Mouse (Mus musculus) heart, embryonic 12.5 days (tissue): ENCODE measurements at regions not wholly inside any gene's neighbourhood (a gene's known extent, or its start where the extent isn't known, plus 50 kb on each side); places are given as distances from the start of the nearest gene placed in this dataset.
A peak's percentile ranks its signal among the peaks of the same experiment; 100 is the strongest.

Experiments used
- ATAC-seq: fragments of 200-750 bp; cut with Nextera tagmentation; 2 replicates; pipeline ENCODE4 v1.8.0; 2017; ENCODE audit warnings: moderate TSS enrichment, moderate library complexity; ENCODE audit not compliant: insufficient number of reproducible peaks, low FRiP score
- H3K27ac ChIP-seq: fragments of 300-500 bp; sonication (generic); 2 replicates; pipeline ENCODE4 v1.5.1; 2016; ENCODE audit warnings: mild to moderate bottlenecking, moderate library complexity; ENCODE audit not compliant: poor library complexity, severe bottlenecking
- H3K27me3 ChIP-seq: fragments of 300-500 bp; sonication (generic); replicated peaks from 2 replicates; pipeline ENCODE4 v1.6.1; 2016; ENCODE audit warnings: mild to moderate bottlenecking, moderate library complexity
- H3K36me3 ChIP-seq: fragments of 300-500 bp; sonication (generic); 2 replicates; pipeline ENCODE4 v1.6.1; 2016; ENCODE audit warnings: mild to moderate bottlenecking, moderate library complexity
- H3K4me1 ChIP-seq: fragments of 300-500 bp; sonication (generic); replicated peaks from 2 replicates; pipeline ENCODE4 v1.6.1; 2016; ENCODE audit warnings: mild to moderate bottlenecking
- H3K4me2 ChIP-seq: fragments of 300-500 bp; sonication (generic); 2 replicates; pipeline ENCODE4 v1.6.1; 2016; ENCODE audit warnings: mild to moderate bottlenecking, moderate library complexity
- H3K4me3 ChIP-seq: fragments of 300-500 bp; sonication (generic); 2 replicates; pipeline ENCODE4 v1.5.1; 2016; ENCODE audit warnings: mild to moderate bottlenecking
- H3K9ac ChIP-seq: fragments of 300-500 bp; sonication (generic); 2 replicates; pipeline ENCODE4 v1.6.1; 2016; ENCODE audit warnings: mild to moderate bottlenecking, moderate library complexity
- H3K9me3 ChIP-seq: fragments of 300-500 bp; sonication (generic); replicated peaks from 2 replicates; pipeline ENCODE4 v1.6.1; 2016; ENCODE audit warnings: mild to moderate bottlenecking, moderate library complexity
- WGBS: fragments of 180-500 bp; shearing (Covaris S2); methylation state at CpG from one replicate; pipeline ENCODE4 v1.1.7; 2016; 5-methylcytosine and 5-hydroxymethylcytosine counted together

DNA sequence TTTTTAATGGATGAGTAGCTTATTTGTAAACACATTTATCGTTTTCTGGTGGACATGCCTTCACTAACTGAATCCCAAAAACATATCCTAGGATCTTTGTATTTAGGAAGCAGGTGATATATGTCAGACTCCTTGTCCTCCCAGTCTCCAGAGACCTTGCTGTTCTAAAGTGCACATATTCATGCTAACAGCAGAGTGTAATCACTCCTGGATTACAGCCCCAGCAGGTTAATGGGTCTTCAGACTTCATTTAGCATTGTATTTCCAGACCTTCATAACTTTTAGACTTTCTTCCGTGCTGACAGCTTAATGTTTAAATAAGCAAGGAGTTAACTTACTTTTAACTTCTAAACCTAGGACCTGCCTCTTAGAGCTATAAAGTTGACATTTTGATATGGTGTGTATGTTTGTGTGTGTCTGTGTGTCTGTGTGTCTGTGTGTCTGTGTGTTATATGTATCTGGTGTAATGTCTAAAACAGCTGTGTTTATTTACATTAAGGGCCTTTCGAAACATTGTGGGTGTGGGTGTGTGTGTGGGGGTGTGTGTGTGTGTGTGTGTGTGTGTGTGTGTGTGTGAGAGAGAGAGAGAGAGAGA, 398.3 kb downstream of the Gm4340 start:
- Histone ChIP-seq H3K9ac (no peak overlapping the region), H3K36me3 (no peaks in the 10 kb centered on the region), H3K9me3 (peaks cover 4% of the 10 kb centered on the region; the same call in 1 of the 2 replicates), H3K27ac (no peak overlapping the region), H3K4me2 (no peak overlapping the region), H3K27me3 (no peaks in the 10 kb centered on the region), H3K4me3 (no peak overlapping the region), H3K4me1 (no peaks in the 10 kb centered on the region)
- 75% methylated on average over 3 of the region's 3 CpGs for WGBS
- ATAC-seq: no peak

DNA sequence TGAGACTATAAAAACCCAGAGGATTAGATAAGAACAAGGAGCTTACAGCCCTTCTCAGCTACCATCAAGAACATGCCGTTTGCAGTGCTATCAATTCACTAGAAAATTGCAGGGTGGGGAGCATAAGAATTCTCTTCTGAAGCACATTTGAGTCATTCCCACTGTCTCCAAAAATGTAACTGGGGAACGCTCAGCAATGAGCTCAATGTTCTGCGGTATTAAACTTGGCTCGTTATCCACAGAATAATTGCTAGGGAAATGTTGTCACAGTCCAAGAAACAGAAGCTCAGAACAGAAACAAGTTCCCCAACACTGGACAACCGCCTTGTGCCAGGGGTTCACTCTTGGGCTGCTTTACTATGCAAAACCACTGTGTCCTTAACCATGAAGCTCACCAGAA, 402.1 kb downstream of the Gm4340 start:
- ATAC-seq: no peak
- Histone ChIP-seq H3K36me3 (no peaks in the 10 kb centered on the region), H3K9ac (no peak overlapping the region), H3K4me2 (no peak overlapping the region), H3K27me3 (no peaks in the 10 kb centered on the region), H3K27ac (no peak overlapping the region), H3K9me3 (no peaks in the 10 kb centered on the region), H3K4me3 (no peak overlapping the region), H3K4me1 (no peaks in the 10 kb centered on the region)
- 85% methylated on average over 5 of the region's 5 CpGs for WGBS

DNA sequence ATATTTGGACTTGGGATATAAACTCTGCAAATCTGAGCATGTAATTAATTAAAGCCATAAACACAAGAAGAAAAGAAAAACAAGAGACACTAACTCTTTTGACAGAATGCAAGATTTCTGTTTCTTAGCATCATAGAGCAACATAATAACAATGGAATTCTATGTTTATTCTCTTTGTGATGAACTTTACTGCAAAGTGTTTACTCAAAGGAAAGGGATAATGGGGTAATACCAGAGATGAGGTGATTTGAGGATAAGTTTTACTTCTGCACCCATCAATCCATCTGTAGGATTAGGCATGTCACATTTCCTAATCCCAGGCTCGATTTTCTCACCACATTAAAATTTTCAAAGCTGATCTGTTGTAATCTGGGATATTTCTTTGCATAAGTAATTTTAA, 433.8 kb downstream of the Gm4340 start:
- Histone ChIP-seq H3K36me3 (no peaks in the 10 kb centered on the region), H3K4me3 (no peak overlapping the region), H3K9me3 (no peaks in the 10 kb centered on the region), H3K9ac (no peak overlapping the region), H3K4me1 (no peaks in the 10 kb centered on the region), H3K4me2 (no peak overlapping the region), H3K27ac (no peak overlapping the region), H3K27me3 (no peaks in the 10 kb centered on the region)
- no peak for ATAC-seq
- WGBS: 53% methylated on average over 1 of the region's 1 CpGs

DNA sequence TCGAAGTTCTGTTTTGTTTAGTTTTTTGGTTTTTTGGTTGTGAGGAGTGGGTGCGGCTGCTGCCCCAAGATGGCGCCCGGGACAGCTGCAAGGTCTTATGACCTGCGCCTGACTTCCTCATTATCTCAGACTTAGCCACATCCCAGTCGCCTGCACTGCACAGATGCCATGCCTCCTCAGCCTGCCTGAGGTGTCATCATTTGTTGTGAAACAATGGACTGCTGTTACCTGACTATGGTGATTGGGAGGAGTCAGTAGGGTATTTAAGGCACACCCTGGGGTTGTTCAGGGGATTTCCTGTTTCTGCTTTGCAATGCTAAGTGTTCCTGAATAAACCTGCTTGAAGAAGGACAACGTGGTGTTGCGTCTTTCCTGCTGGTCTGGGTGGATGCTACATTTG, 457.2 kb downstream of the Gm4340 start:
- H3K9me3 ChIP-seq: no peaks in the 10 kb centered on the region
- no peak overlapping the region for H3K9ac ChIP-seq
- no peak overlapping the region for H3K27ac ChIP-seq
- WGBS: 80% methylated on average over 8 of the region's 8 CpGs
- no peak for ATAC-seq
- H3K4me1 ChIP-seq: no peaks in the 10 kb centered on the region
- no peak overlapping the region for H3K4me3 ChIP-seq
- H3K4me2 ChIP-seq: no peak overlapping the region
- no peaks in the 10 kb centered on the region for H3K27me3 ChIP-seq
- no peaks in the 10 kb centered on the region for H3K36me3 ChIP-seq

DNA sequence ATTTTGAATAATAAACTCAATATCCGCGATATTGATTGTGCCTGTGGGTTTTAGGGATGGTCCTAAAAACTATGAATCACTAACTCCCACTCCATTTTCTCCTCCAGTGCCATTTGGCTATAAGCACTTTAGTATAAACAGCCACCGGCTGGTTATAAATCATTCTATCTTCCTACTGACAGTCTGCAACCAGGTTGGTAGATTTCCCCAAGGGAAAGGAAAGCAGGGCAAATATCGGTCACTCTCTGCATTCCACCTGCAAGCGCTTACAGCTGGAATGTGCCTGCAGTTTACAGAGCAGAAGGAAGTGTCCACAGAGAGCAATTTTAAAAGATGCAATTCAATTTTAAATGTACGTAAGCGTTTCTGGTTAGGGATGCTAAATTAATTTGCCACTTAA, 466.5 kb downstream of the Gm4340 start:
- H3K9ac ChIP-seq: no peak overlapping the region
- H3K9me3 ChIP-seq: no peaks in the 10 kb centered on the region
- H3K4me3 ChIP-seq: no peak overlapping the region
- H3K27ac ChIP-seq: no peak overlapping the region
- no peaks in the 10 kb centered on the region for H3K36me3 ChIP-seq
- H3K27me3 ChIP-seq: no peaks in the 10 kb centered on the region
- H3K4me1 ChIP-seq: 0 out of 2 replicates have a peak, but pooled peaks cover 2% of the 10 kb centered on the region
- no peak for ATAC-seq
- WGBS: 55% methylated on average over 7 of the region's 7 CpGs
- H3K4me2 ChIP-seq: no peak overlapping the region

DNA sequence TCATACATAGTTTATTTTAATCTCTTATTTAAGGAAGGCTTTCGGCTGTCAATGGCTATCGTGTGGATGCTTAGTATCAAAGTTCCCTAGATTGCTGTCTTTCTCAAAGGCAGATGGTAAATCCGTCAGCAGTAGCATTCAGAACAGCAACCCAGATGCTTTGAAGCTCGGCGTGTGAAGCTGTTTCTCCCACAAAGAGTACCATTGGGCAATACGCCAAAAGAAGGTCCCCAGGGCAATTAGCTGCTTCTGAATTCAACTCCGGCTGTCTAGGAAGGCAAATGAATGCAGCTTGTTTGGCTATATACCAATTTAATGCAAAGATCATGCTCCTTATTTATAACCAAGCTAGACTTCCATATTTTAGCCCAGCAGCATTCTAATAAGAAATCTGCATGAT, 467.8 kb downstream of the Gm4340 start:
- H3K9ac ChIP-seq: no peak overlapping the region

DNA sequence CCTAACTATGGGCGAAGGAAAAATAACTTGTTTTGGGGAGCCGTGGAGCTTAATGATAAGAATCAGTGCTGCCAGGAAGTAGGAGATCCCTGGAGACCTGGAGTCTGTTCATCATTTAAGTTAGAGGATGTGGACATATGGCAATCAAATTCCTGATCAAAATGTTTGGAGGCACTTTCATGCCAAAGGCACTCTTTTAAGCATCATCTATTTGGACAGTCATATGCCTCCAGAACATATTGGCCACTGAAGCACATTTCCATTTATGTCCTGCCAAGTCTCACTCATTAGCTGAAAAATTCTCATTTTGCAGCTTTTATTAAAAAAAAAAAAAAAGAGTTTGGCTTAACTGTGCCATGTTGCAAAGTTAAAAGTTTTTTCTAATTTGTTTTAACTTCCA, 474.4 kb downstream of the Gm4340 start:
- no peaks in the 10 kb centered on the region for H3K4me1 ChIP-seq
- no peak overlapping the region for H3K4me2 ChIP-seq
- no peaks in the 10 kb centered on the region for H3K36me3 ChIP-seq
- 72% methylated on average over 2 of the region's 2 CpGs for WGBS
- ATAC-seq: no peak
- no peaks in the 10 kb centered on the region for H3K27me3 ChIP-seq
- H3K9ac ChIP-seq: no peak overlapping the region
- H3K27ac ChIP-seq: no peak overlapping the region
- no peak overlapping the region for H3K4me3 ChIP-seq
- H3K9me3 ChIP-seq: no peaks in the 10 kb centered on the region

More for the DNA sequence above, 467.8 kb downstream of the Gm4340 start:
- H3K36me3 ChIP-seq: no peaks in the 10 kb centered on the region
- H3K4me2 ChIP-seq: no peak overlapping the region
- H3K4me3 ChIP-seq: no peak overlapping the region
- no peaks in the 10 kb centered on the region for H3K27me3 ChIP-seq
- no peaks in the 10 kb centered on the region for H3K9me3 ChIP-seq
- 44% methylated on average over 7 of the region's 7 CpGs for WGBS
- no peak for ATAC-seq
- 0 out of 2 replicates have a peak, but pooled peaks cover 2% of the 10 kb centered on the region for H3K4me1 ChIP-seq
- H3K27ac ChIP-seq: no peak overlapping the region

DNA sequence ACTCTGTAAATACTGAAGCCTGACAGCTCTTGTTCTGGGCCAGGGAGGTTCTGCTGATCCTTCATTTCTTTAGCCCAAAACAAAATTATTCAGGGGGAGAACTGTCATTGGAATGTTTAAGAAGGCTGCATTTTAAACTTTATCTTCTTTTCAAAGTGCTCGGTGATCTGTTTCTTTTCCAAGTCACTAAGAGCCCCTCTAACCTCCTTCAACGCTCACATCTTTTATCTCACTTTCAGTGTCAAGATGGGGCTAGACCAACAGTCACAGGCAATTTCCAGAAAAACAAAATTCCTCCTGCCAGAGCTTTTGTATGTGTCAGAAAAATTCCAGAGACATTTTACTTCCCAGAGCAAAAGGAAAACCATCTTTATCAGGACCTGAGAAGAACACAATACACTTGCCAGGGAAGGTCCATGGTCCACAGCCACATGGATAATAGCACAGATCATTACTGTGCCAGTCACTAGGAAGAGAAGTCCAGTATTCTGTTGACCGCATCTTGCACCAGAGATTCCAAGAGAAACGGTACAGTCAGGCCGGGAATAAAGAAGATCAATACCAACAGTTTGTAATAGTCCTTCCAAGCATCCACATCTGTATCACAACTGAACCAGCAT, 491.0 kb downstream of the Gm4340 start:
- Histone ChIP-seq H3K36me3 (no peaks in the 10 kb centered on the region), H3K9me3 (no peaks in the 10 kb centered on the region), H3K4me2 (no peak overlapping the region), H3K9ac (no peak overlapping the region), H3K4me3 (no peak overlapping the region), H3K4me1 (peaks cover 4% of the 10 kb centered on the region; the same call in 1 of the 2 replicates), H3K27ac (peak overlapping the region; percentile 53; the same call in 1 of the 2 replicates), H3K27me3 (no peaks in the 10 kb centered on the region)
- WGBS: 25% methylated on average over 5 of the region's 5 CpGs
- ATAC-seq: peak; percentile 64; the same call in 1 of the 2 replicates

DNA sequence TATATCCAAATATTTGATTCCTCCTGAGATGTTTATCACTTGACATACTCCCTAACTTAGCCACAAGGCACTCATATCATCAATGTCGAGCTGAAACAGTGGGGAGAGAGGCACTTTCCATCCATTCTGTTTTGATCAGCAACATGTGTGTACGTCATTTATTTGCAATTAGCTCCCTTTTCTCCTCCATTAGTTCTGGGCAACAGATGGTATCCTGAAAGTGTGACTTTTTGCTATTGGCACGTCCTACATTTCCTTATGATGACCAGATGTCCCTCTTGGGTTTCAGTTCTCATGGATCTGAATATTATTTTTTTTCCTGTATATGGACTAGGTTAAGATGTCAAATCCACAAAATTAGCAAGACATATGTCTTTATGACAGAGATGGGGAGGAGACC, 492.0 kb downstream of the Gm4340 start:
- H3K9ac ChIP-seq: no peak overlapping the region
- peaks cover 4% of the 10 kb centered on the region; the same call in 1 of the 2 replicates for H3K4me1 ChIP-seq
- no peak for ATAC-seq
- no peak overlapping the region for H3K27ac ChIP-seq
- no peaks in the 10 kb centered on the region for H3K9me3 ChIP-seq
- H3K36me3 ChIP-seq: no peaks in the 10 kb centered on the region
- H3K4me3 ChIP-seq: no peak overlapping the region
- 74% methylated on average over 3 of the region's 3 CpGs for WGBS
- no peak overlapping the region for H3K4me2 ChIP-seq
- no peaks in the 10 kb centered on the region for H3K27me3 ChIP-seq

DNA sequence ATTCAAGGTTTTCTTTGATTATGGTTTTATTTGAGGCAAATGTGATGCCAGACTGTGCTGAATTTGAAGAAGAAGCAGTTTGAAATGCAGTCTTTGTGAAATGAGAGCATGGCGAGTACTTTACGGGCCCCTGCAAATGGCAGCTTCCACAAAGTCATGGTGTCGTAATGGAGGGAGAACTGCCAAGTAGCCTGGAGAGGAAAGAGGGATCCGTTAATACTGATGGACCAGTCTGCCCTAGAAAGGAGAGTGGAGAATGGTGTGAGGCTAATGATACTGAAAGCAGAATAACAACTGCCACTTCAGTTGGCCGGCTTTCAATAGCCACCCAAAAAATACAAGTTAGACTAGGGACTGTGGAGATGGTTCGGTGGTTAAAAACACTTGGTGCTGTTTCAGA, 492.8 kb downstream of the Gm4340 start:
- H3K4me2 ChIP-seq: no peak overlapping the region
- 91% methylated on average over 6 of the region's 6 CpGs for WGBS
- H3K9ac ChIP-seq: no peak overlapping the region
- no peaks in the 10 kb centered on the region for H3K27me3 ChIP-seq
- peaks cover 4% of the 10 kb centered on the region; the same call in 1 of the 2 replicates for H3K4me1 ChIP-seq
- no peak overlapping the region for H3K27ac ChIP-seq
- ATAC-seq: no peak
- no peaks in the 10 kb centered on the region for H3K36me3 ChIP-seq
- no peaks in the 10 kb centered on the region for H3K9me3 ChIP-seq
- no peak overlapping the region for H3K4me3 ChIP-seq

DNA sequence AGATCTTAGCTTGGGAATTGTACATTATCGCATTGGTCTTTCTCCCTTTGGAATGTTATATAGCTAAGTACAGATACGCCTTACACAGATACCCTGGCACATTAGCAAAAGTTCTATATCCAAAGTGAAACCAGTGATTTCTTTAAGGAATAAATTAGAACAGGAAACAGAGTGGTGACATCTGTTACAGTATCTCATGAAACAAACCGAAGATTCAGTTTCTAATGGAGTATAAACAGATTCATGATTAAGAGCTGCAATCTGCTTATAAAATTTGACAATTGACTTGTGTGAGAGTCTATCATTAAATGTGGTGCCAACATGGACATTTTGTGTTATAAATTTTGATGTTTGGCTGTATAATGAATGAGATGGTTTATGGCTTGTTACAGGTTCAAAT, 501.1 kb downstream of the Gm4340 start:
- no peak overlapping the region for H3K4me2 ChIP-seq
- H3K9me3 ChIP-seq: no peaks in the 10 kb centered on the region
- 89% methylated on average over 3 of the region's 3 CpGs for WGBS
- no peak overlapping the region for H3K4me3 ChIP-seq
- H3K27ac ChIP-seq: no peak overlapping the region
- peaks cover 3% of the 10 kb centered on the region; the same call in 1 of the 2 replicates for H3K4me1 ChIP-seq
- ATAC-seq: no peak
- H3K36me3 ChIP-seq: no peaks in the 10 kb centered on the region
- no peak overlapping the region for H3K9ac ChIP-seq
- no peaks in the 10 kb centered on the region for H3K27me3 ChIP-seq

DNA sequence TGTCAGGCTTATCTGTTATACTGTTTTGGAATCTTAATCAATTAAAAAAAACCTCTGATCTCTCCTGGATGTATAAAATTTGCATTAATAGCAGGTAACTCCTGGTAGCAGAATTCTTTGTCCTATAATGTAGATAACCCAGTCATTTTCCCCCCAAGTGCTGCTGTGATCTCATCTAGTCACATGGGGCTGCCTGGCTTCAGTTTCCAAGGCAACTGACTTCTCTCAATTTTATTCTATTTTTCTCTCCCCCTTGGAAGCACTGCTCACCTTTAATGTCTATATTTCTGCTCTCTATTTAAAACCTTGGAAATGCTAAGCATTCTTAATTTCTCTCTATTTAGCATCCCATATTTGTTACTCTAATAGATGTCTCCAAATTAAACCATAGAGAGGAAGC, 515.1 kb downstream of the Gm4340 start:
- Histone ChIP-seq H3K27ac (no peak overlapping the region), H3K9me3 (no peaks in the 10 kb centered on the region), H3K36me3 (no peaks in the 10 kb centered on the region), H3K4me1 (no peaks in the 10 kb centered on the region), H3K4me2 (no peak overlapping the region), H3K27me3 (no peaks in the 10 kb centered on the region), H3K9ac (no peak overlapping the region), H3K4me3 (no peak overlapping the region)
- no peak for ATAC-seq
